Mouse (Mus musculus) megakaryocyte-erythroid progenitor cell, adult 5 weeks (primary cell): ENCODE measurements around the gene Fbxw9. TPM values are rescaled to one million over a fixed set of nuclear protein-coding genes. Genes with fewer than 3 reads are reported as not detected.

Experiments
- polyA plus RNA-seq: library from polyadenylated mRNA; stranded (reverse); fragments of >175 nt; gene quantifications from 2 replicates; pipeline ENCODE4 v1.2.3, GENCODE M21; 2012

The Fbxw9 gene
- polyA plus RNA-seq = 19.4 and 20.4 TPM in 2 replicates

DNA sequence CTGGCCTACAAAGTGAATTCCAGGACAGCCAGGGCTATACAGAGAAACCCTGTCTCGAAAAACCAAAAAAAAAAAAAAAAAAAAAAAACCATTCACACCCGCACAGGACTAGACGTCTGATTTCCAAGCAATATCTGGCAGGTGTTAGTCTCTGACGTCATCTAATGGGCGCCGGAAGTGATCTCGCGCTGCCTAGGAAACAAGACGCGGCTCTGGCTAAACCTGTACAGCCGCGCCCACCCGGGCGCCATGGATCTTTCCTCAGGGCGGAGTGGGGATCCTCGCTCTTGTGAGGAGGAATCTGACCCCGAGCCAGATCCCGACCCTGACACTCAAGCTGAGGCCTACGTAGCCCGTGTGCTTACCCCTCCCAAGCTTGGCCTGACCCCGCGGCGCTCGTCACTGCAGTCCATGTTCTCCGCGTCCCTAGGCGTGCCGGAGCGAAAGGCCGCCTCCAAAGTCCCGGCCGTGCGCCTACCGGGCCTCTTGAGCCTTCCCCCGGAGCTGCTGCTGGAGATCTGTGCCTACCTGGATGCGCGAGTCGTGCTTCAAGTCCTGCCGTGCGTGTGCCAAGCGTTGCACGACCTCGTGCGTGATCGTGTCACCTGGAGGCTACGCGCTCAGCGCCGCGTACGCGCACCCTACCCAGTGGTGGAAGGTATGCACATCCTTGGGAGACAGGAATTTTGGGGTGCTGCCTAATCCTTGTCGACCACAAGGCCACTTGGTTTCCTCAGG lies at the start of gene Fbxw9:
Gene Fbxw9, plus strand, starts transcription at position 177 of the 738 bp plus-strand sequence.

DNA sequence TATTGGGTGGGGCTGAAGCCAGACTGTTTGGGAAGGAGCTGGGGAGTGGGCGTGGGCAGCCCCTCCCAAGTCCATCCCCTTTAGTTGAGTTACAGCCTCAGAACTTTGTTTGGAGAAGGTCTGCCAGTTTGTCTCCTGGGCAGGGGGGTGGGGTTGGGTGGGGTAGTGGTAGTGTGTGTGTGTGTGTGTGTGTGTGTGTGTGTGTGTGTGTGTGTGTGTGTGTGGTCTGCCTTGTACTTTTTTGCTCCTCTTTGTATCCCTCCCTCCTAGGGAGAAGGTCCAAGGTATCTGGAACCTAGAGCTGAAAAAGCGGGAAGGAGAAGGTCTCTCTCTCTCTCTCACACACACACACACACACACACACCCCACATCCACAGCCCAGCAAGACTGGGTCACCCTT lies 45.4 kb upstream of the Fbxw9 start, which contains the start of gene Best2:
Gene Best2, minus strand, starts transcription at position 101 of the 400 bp plus-strand sequence.

DNA sequence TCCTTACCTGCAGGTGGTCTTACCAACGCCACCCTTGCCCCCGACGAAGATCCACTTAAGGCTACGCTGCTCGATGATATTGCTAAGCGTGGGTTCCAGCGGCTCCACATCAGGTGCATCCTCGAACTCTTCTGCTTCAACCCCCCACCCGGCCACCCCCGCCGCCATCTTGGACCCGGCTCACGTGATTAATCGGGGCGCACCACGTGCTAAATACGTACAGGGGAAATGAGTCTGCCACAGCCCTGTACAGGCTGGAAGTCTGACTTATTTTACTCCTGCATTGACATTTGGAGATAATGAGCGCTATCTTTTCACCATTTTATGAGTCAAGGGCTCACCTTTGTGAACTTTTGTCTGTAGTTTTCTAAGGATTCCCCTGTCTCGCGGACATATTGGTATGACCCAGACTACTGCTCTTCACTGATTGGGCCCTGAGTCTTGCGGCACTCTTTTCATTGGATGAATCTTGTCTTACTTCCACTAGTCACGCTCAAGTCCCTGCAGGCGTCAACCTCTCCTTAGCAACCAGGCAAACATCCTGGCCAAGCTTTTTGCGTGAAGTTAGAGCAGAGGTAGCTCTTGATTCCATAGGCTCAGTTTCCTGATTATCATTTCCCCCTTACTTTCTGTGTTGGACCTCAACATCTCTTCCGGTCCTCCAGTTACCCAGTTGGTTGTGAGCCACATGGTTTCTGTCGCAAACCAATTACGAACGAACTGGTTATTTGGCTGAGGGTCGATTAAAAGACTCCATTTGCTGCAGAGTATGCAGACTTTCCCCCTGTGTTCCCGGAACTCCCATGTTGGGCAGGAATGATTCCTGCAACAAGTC lies 34.5 kb upstream of the Fbxw9 start, which contains the start of gene Asna1:
Gene Asna1, minus strand, starts transcription at position 184 of the 835 bp plus-strand sequence.

DNA sequence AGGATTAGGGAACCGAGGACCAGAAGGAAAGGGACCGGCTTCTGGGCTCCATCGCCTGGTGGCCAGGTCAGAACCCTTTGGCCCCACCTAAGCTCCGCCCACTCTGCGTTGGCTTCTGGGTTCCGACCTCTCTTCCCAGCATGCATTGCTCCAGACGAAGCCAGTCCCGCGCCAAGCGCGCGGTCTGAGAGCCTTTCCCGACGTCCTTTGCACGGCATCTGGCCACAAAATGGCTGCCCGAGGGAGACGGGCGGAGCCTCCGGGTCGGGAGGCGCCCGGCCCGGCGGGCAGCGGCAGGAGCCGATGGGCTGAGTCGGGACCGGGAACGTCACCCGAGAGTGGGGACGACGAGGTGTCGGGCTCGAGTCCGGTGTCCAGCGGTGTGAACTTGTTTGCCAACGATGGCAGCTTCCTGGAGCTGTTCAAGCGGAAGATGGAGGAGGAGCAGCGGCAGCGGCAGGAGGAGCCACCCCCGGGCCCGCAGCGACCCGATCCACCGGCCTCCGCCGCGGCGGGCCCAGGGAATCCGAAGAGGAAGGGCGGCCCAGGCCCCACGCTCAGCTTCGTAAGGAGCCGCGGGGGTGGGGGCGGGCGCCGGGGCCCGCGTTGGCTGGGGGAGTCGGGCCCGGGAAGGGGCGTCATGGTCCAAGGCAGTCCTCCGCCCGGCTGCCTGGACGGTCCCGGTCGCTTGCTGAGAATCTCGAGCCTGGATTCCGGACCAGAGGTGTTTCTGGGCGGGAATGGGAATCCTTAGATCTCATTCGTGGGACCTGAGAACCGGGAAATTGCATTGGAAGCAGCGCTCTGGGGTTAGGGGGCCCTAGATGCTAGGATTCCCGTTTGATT lies 33.0 kb upstream of the Fbxw9 start, which contains the start of gene Trir:
Gene Trir, plus strand, starts transcription at position 154 of the 846 bp plus-strand sequence.

DNA sequence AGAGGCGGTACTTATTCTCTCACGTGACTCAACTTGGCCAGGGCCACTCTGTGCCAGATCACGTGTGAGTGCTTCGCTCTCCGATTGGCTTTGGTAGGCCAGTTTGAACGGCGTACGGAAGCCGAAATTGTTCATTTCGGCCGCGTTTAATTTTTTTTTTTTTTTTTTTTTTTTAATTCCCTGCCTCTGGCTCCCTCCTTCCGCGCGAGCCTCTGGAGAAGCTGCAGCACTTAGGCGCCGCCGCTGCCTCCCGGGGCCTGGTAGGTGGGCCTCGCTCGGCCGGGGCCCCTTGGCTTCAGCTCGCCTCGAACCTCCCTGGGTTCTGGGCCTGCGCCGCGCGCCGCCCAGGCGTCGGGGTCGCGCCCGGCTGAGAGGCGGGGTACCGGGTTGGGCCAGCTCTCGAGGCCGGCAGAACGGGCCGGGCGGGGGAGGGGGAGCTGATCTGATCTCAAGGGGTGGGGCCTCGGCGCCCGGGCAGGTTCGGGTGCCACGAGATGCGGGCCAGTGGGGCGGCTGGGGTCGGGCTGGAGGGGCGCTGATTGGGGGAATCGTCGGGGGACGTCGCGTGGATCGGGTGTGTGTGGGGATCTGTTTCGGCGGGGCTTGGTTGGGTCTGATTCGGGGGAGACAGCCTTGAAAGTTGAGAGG lies 23.0 kb upstream of the Fbxw9 start, which contains the start of gene Tnpo2:
Gene Tnpo2, plus strand, starts transcription at position 198 of the 648 bp plus-strand sequence.

DNA sequence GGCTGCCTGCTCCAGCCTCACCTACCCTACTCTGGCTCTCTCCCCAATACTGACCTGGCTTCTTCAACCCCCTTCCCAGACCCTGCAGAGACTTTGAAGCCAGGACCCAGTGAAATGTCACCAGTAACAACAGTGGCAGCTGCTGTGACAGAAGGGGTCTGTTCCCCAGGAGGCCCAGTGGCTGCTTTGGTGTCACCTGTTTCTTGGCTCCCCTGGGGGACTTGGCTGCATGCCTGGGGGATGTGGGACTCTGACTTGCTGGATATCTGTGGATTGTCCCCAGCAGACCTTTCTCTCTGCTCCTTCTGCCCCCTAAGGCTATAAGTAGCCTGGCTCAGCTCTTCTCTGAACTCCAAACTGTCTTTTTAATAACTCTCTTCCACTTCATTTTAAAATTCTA lies 8.1 kb downstream of the Fbxw9 start, which contains the start of gene Gm5741:
Gene Gm5741, minus strand, starts transcription at position 1 of the 400 bp plus-strand sequence.

DNA sequence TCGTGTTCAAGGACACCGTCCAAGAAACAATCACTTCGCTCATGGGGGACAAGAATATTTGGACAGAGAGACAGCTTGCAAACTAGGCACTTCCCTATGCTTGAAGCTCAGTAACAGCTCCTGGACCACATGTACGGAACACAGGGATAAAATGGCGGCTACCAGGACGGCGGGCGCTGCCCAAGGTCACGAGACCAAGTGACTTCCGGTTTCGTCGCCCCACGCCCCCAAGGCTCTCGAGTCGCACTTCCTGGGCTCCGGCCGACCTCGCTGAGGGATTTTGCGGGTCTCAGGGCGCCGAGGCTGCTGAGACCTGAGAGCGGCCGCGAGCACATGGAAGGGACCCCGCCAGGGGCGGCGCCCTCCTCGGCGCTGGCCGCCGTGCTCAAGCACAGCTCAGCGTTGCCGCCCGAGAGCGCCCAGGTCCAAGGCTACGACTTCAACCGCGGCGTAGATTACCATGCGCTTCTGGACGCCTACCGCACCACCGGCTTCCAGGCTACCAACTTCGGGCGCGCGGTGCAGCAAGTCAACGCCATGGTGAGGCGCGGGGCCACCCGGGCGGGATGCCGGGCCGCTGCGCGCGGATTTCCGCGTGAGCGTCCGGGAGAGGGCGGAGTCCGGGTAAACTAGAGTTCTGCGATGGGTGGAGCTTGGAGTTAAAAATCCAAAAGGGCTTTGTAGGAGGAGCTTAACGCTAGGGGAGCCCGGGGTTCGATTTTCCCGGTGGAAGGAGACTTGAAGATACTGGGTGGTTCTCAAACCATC lies 11.8 kb downstream of the Fbxw9 start, which contains the start of gene Dhps:
Gene Dhps, plus strand, starts transcription at position 244 of the 768 bp plus-strand sequence.

DNA sequence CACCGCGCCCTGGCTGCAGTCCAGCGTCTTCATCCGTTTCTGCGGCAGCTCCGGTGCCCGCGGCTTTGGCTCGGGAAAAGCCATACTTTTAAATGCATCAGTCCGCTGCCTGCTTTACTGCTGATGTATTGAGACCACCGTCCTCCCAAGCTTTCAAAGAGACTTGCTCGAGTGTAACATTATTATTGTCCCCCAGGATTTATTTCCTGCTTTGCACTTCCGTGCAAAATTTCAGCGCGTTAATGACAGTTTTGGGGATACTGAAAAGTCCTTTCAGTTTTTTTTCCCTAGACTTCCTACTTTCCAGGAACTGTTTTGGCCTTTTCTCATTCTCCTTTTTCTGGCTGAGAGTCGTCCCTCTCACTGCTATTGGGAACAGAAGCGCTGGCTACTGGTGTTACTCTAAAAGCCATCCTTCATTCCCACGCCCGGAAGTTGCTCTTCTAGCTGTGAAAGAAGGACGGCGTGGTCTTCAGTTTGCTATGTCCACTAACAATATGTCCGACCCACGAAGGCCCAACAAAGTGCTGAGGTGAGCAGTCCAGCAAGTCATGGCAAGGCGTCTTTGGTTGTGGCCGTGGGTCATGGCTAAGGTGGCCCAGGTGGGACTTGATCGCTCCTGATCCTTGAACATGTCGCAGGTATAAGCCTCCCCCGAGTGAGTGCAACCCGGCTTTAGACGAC lies 20.8 kb downstream of the Fbxw9 start, which contains the start of gene Wdr83os:
Gene Wdr83os, plus strand, starts transcription at position 209 of the 684 bp plus-strand sequence.

DNA sequence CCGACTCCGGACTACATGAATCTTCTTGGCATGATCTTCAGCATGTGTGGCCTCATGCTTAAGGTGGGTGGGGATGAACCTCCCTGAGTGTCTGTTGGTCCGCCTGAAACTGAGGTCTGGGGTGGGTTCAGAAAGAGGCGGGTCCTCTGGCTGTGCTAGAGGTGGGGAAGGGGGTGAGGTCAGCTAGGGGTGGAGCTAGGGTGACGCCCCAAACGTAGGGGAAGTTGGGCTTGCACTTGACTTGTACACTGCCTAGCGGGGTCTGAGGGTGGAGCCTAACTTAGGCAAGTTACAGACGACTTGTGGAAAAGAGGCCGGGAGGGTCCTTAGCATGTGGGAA lies 21.3 kb downstream of the Fbxw9 start, which contains the start of gene Wdr83:
Gene Wdr83, minus strand, starts transcription at position 91 of the 340 bp plus-strand sequence.

DNA sequence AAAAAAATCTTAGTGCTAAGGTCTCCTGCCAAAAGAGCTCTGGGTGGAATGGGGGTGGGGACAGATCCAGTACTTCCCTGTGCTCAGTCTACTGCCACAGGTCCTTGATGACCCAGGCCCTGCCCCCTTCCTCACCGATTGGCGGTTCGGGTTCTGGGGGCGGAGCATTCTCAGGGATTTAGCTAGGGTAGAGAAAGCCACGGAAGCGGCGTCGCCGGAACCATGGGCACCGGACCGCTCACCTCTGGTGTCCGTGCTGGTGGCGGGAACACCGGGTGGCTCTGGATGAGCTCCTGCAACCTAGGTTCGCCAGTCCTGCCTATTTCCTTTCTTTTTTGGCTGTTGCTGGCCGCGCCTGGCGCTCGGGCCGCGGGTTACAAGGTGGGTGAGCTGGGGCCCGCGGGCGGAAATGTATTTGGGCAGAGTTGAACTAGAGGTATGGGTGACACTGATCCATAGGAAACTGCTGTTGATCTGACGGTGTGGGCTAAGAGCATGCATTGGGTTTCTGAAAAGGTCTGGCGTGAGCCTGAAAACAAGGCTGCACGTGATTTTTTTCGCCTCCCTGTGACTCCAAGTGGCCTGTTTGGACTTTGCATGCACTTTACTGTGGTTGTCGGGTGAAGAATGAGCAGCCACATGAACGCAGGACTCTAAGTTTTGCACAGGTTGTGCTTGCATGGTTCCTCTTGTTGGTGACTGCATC lies 23.4 kb downstream of the Fbxw9 start, which contains the start of gene Man2b1:
Gene Man2b1, plus strand, starts transcription at position 163 of the 706 bp plus-strand sequence.

Other genes with a start within 250 kb of the Fbxw9 start
- gene Dand5, start 237.2 kb upstream of the Fbxw9 start, polyA plus RNA-seq = 2.3 and 2.4 TPM in 2 replicates
- 136 and 145 TPM in 2 replicates for gene Gadd45gip1, start 228.5 kb upstream of the Fbxw9 start, polyA plus RNA-seq
- 315 and 332 TPM in 2 replicates for gene Rad23a, start 219.4 kb upstream of the Fbxw9 start, polyA plus RNA-seq
- 878 and 1,229 TPM in 2 replicates for gene Calr, start 213.1 kb upstream of the Fbxw9 start, polyA plus RNA-seq
- 121 and 135 TPM in 2 replicates for gene Farsa, start 203.1 kb upstream of the Fbxw9 start, polyA plus RNA-seq
- 155 and 182 TPM in 2 replicates for gene Syce2, start 187.9 kb upstream of the Fbxw9 start, polyA plus RNA-seq
- gene Gcdh, start 166.1 kb upstream of the Fbxw9 start, polyA plus RNA-seq = 52.8 and 57.4 TPM in 2 replicates
- 122 and 124 TPM in 2 replicates for gene Klf1, start 158.1 kb upstream of the Fbxw9 start, polyA plus RNA-seq
- gene Dnase2a, start 151.5 kb upstream of the Fbxw9 start, polyA plus RNA-seq = 34.2 and 54.0 TPM in 2 replicates
- 0.03 and 0.19 TPM in 2 replicates for gene Mast1, start 122.7 kb upstream of the Fbxw9 start, polyA plus RNA-seq
- gene Rtbdn, start 113.1 kb upstream of the Fbxw9 start, polyA plus RNA-seq = not detected in 2 replicates
- not detected in 2 replicates for gene Gm49661, start 90.6 kb upstream of the Fbxw9 start, polyA plus RNA-seq
- gene Prdx2, start 90.5 kb upstream of the Fbxw9 start, polyA plus RNA-seq = 79.0 and 82.7 TPM in 2 replicates
- gene Rnaseh2a, start 90.3 kb upstream of the Fbxw9 start, polyA plus RNA-seq = 323 and 329 TPM in 2 replicates
- 1,314 and 1,326 TPM in 2 replicates for gene Junb, start 81.3 kb upstream of the Fbxw9 start, polyA plus RNA-seq
- gene Hook2, start 69.5 kb upstream of the Fbxw9 start, polyA plus RNA-seq = 22.8 and 26.7 TPM in 2 replicates
- 0.02 TPM in 1 of 2 replicates, not detected in the other for gene Best2, start 45.5 kb upstream of the Fbxw9 start, polyA plus RNA-seq
- 87.9 and 91.1 TPM in 2 replicates for gene Asna1, start 34.8 kb upstream of the Fbxw9 start, polyA plus RNA-seq
- 350 and 408 TPM in 2 replicates for gene Trir, start 33.2 kb upstream of the Fbxw9 start, polyA plus RNA-seq
- gene Tnpo2, start 23.1 kb upstream of the Fbxw9 start, polyA plus RNA-seq = 11.7 and 13.9 TPM in 2 replicates
- 0.30 and 0.79 TPM in 2 replicates for gene Gm5741, start 7.9 kb downstream of the Fbxw9 start, polyA plus RNA-seq
- 45.6 and 47.8 TPM in 2 replicates for gene Dhps, start 11.7 kb downstream of the Fbxw9 start, polyA plus RNA-seq
- 15.9 and 19.7 TPM in 2 replicates for gene Wdr83os, start 20.7 kb downstream of the Fbxw9 start, polyA plus RNA-seq
- gene Wdr83, start 21.3 kb downstream of the Fbxw9 start, polyA plus RNA-seq = 28.6 and 36.6 TPM in 2 replicates
- 34.4 and 41.1 TPM in 2 replicates for gene Man2b1, start 23.2 kb downstream of the Fbxw9 start, polyA plus RNA-seq
- gene Zfp791, start 63.0 kb downstream of the Fbxw9 start, polyA plus RNA-seq = not detected in 2 replicates
- gene Cks1brt, start 91.9 kb downstream of the Fbxw9 start, polyA plus RNA-seq = not detected in 2 replicates
- not detected in 2 replicates for gene Olfr371, start 165.9 kb downstream of the Fbxw9 start, polyA plus RNA-seq
- gene Orc6, start 239.6 kb downstream of the Fbxw9 start, polyA plus RNA-seq = 24.5 and 26.9 TPM in 2 replicates
- 3.2 and 3.8 TPM in 2 replicates for gene Vps35, start 239.7 kb downstream of the Fbxw9 start, polyA plus RNA-seq